9 mouse cellular contexts compared by ENCODE assay signal in the genomic region with DNA sequence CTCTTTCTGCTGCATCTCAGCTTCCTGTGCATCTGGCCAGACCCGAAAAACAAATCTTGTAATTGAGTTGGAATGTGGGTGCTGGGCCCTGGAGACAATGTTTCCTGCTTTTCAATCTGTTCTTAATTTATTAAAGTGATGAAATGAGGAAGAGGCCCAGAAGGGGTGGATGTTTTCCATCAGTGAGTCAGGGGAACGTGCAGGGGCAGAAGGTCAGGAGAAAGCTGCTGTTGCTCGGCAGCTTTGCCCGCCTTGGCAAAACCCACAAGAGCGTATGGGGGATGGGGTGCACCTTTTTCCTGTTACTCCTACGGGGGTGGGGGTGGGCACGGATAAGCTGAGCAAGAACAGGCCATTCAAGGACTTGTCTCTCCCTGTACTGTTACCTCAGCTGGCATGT.
DNase-seq lines count a peak whose midpoint lies in the region; ATAC-seq and TF ChIP-seq lines count a peak whose summit lies in the region.
"Had no signal": no experiment of that assay in that cellular context is flagged by ENCODE, and none has a peak within 500 bp of the region (broad histone marks: within the 10 kb centered on the region; RNA-seq: fewer than 3 reads in every experiment).

No protein-coding gene starts in this region.

- no peaks in the 10 kb centered on the region for H3K27me3 ChIP-seq in embryonic facial prominence, embryonic 11.5 days (ENCODE audit: control insufficient read depth, insufficient read depth, low read length)
- H3K27me3 ChIP-seq in limb, embryonic 10.5 days (ENCODE audit: low read depth, poor library complexity, severe bottlenecking): no peaks in the 10 kb centered on the region
- H3K27me3 ChIP-seq in midbrain, postnatal 0 days (ENCODE audit: insufficient read depth, low read length): no peaks in the 10 kb centered on the region
- H3K27me3 ChIP-seq: liver, embryonic 15.5 days had no signal

- H3K9me3 ChIP-seq in embryonic facial prominence, embryonic 11.5 days (replicated peaks; ENCODE audit: control insufficient read depth, low read length): no peaks in the 10 kb centered on the region
- H3K9me3 ChIP-seq in limb, embryonic 10.5 days (replicated peaks): no peaks in the 10 kb centered on the region
- no peaks in the 10 kb centered on the region for H3K9me3 ChIP-seq in midbrain, postnatal 0 days (ENCODE audit: low read length)
- H3K9me3 ChIP-seq: liver, embryonic 15.5 days had no signal

- H3K4me2 ChIP-seq in embryonic facial prominence, embryonic 11.5 days (ENCODE audit: low read depth, low read length): no peak overlapping the region
- H3K4me2 ChIP-seq in midbrain, postnatal 0 days (ENCODE audit: low read depth, low read length, poor library complexity, severe bottlenecking): no peak overlapping the region
- H3K4me2 ChIP-seq: liver, embryonic 15.5 days had no signal

- H3K27ac ChIP-seq in embryonic facial prominence, embryonic 11.5 days (replicated peaks; ENCODE audit: low read depth, low read length): 0 out of 2 replicates have a peak overlapping the region, but pooled peaks have one; percentile 20
- peak overlapping the region; percentile 72 for H3K27ac ChIP-seq in limb, embryonic 10.5 days
- no peak overlapping the region for H3K27ac ChIP-seq in midbrain, postnatal 0 days (ENCODE audit: low read depth, low read length)
- H3K27ac ChIP-seq: liver, embryonic 15.5 days had no signal

- no peak overlapping the region for H3K4me3 ChIP-seq in embryonic facial prominence, embryonic 11.5 days (ENCODE audit: low read depth, low read length)
- H3K4me3 ChIP-seq in limb, embryonic 10.5 days: peak overlapping the region; percentile 19
- no peak overlapping the region for H3K4me3 ChIP-seq in midbrain, postnatal 0 days (ENCODE audit: low read depth, low read length)
- H3K4me3 ChIP-seq: liver, embryonic 15.5 days had no signal

- ATAC-seq in embryonic facial prominence, embryonic 11.5 days (replicated peaks; ENCODE audit: insufficient number of reproducible peaks, low FRiP score, low TSS enrichment, low read depth): no peak; the same call in 1 of the 2 replicates
- no peak for ATAC-seq in frontal cortex, adult (ENCODE audit: low TSS enrichment)
- no peak for ATAC-seq in midbrain, postnatal 0 days (ENCODE audit: low FRiP score)

- peak; percentile 35 for DNase-seq in heart, adult 8-10 months (ENCODE audit: low spot score)
- DNase-seq in heart, postnatal 25 days (ENCODE audit: low spot score): no peak
- DNase-seq in MN1 (ENCODE audit: low spot score): peak; percentile 78
- peak; percentile 83 for DNase-seq in embryonic facial prominence, embryonic 11.5 days (ENCODE audit: low spot score)
- peak; percentile 66 for DNase-seq in limb, embryonic 10.5 days (ENCODE audit: low spot score)
- no peak for DNase-seq in spleen, postnatal 36 days (ENCODE audit: low spot score in 2 of 2)
- no peak for DNase-seq in midbrain, postnatal 0 days (ENCODE audit: low spot score)

- intact Hi-C loops in heart, postnatal 25 days (cut with DNase I): no loop called here

- H3K9ac ChIP-seq in embryonic facial prominence, embryonic 11.5 days (replicated peaks; ENCODE audit: low read length): no peak overlapping the region
- H3K9ac ChIP-seq in midbrain, postnatal 0 days (replicated peaks; ENCODE audit: low read length, poor library complexity, severe bottlenecking): no peak overlapping the region
- H3K9ac ChIP-seq: liver, embryonic 15.5 days had no signal

- H3K4me1 ChIP-seq in embryonic facial prominence, embryonic 11.5 days (ENCODE audit: control insufficient read depth, insufficient read depth, low read length): 0 out of 2 replicates have a peak, but pooled peaks cover 6% of the 10 kb centered on the region
- H3K4me1 ChIP-seq in limb, embryonic 10.5 days: peaks cover 35% of the 10 kb centered on the region
- no peaks in the 10 kb centered on the region for H3K4me1 ChIP-seq in midbrain, postnatal 0 days (ENCODE audit: insufficient read depth, low read length)
- H3K4me1 ChIP-seq: liver, embryonic 15.5 days had no signal

- H3K36me3 ChIP-seq in embryonic facial prominence, embryonic 11.5 days (replicated peaks; ENCODE audit: control insufficient read depth, insufficient read depth, low read depth, low read length): no peaks in the 10 kb centered on the region
- no peaks in the 10 kb centered on the region for H3K36me3 ChIP-seq in limb, embryonic 10.5 days
- no peaks in the 10 kb centered on the region for H3K36me3 ChIP-seq in midbrain, postnatal 0 days (ENCODE audit: insufficient read depth, low read length)
- H3K36me3 ChIP-seq: liver, embryonic 15.5 days had no signal

- TF ChIP-seq CTCF in midbrain, postnatal 0 days (IDR thresholded peaks at IDR 0.05): no peak

- WGBS in embryonic facial prominence, embryonic 11.5 days: 11% methylated on average over 7 of the region's 7 CpGs
- WGBS in limb, embryonic 10.5 days: 13% methylated on average over 7 of the region's 7 CpGs
- 45% methylated on average over 7 of the region's 7 CpGs for WGBS in midbrain, postnatal 0 days

Comparison
In these comparisons a context has a peak if more than half of its experiments do, and no peak if none do; other contexts are left out.
1. DNase-seq: peak in heart, adult 8-10 months (single experiment), MN1 (single experiment), embryonic facial prominence, embryonic 11.5 days (single experiment) and limb, embryonic 10.5 days (single experiment); none in heart, postnatal 25 days (single experiment), spleen, postnatal 36 days (0 of 2) and midbrain, postnatal 0 days (single experiment).